Mouse (Mus musculus) Patski (cell line): ENCODE data around the gene Fbxo47. TPM values are rescaled to one million over a fixed set of nuclear protein-coding genes. Genes with fewer than 3 reads are reported as not detected.

ENCODE experiments used
- ATAC-seq: fragments of 100-300 bp; one replicate; pipeline ENCODE4 v1.8.0; 2021
- CTCF ChIA-PET: fragments of 350-600 bp; sonication (Branson Sonifier 250); formaldehyde crosslinking; loops from one replicate; lab custom pipeline; 2022; ENCODE audit warnings: inconsistent platforms; lab: Charles Lee
- POLR2A ChIA-PET: fragments of 350-600 bp; sonication (Branson Sonifier 250); formaldehyde crosslinking; loops from one replicate; lab custom pipeline; 2022; ENCODE audit warnings: antibody characterized with exemption, inconsistent platforms; lab: Charles Lee
- DNase-seq: peaks from one replicate; pipeline ENCODE4 v3.0.0-alpha.2; 2011; ENCODE audit warnings: low read depth, low spot score
- H3K27me3 ChIP-seq: fragments of 371-371 bp; one replicate; pipeline ENCODE4 v1.5.1; 2021
- CTCF ChIP-seq: fragments of 100-300 bp; IDR thresholded peaks from one replicate; pipeline ENCODE4 v1.5.1; 2021
- in situ Hi-C: fragments of 300-500 bp; cut with MboI; formaldehyde crosslinking; loops from 3 replicates; pipeline ENCODE4 v1.11.1; 2018; ENCODE audit warnings: low pct_unique_long_range_greater_than_20kb, mixed read lengths
- polyA plus RNA-seq: library from polyadenylated mRNA; unstranded; gene quantifications from one replicate; pipeline ENCODE4 v1.2.3, GENCODE M21; 2021

Fbxo47 gene
- 1.5 TPM for polyA plus RNA-seq

GRCm38 (mm10) chr11:97883918-97884600, at the start of gene Fbxo47:
Gene Fbxo47 (minus strand): TSS chr11:97884154.
- no peaks in the 10 kb centered on the region for H3K27me3 ChIP-seq
- CTCF ChIA-PET = interaction anchor here (1.3 to 1.7 kb wide), 2 partner anchors 83 to 104 kb away, joined by 3 to 5 read pairs; no protein-coding TSS in a partner anchor
- ATAC-seq (peak; percentile 91), DNase-seq (peak; percentile 73)
- POLR2A ChIA-PET = interaction anchor here (1.4 kb wide), 1 partner anchor 84 kb away, joined by 3 read pairs; no protein-coding TSS in a partner anchor
- in situ Hi-C loops = loop anchor here (5.0 kb wide), 1 partner anchor 87 kb away; the partner anchor contains the start of gene Lasp1
- peak; percentile 96 for TF ChIP-seq CTCF

DNA sequence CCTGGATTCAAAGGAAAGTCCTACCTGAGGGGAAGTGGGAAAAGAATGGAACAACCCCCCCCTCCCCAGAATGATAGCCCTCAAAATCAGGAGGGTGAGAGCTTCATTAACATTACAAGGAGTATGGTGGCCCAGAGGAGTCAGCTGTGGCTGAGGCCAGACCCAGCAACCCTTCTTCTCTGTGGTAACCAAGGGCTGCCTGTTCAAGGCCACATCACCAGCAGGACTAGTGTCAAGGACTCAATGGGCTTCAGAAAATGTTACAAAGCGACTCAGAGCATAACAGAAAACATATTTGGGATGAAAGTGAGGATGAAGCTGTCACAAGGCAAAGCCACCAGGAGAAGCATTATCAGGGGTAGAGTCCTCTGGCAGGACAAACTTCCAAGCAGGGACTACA, 49.6 kb upstream of the Fbxo47 start:
- ATAC-seq = no peak
- ChIA-PET CTCF (interaction anchor here (0.9 kb wide), 1 partner anchor 54 kb away, joined by 3 read pairs; no protein-coding TSS in a partner anchor), POLR2A (no interaction called here)
- no peaks in the 10 kb centered on the region for H3K27me3 ChIP-seq
- no peak for DNase-seq
- TF ChIP-seq CTCF = no peak
- in situ Hi-C loops = no loop called here

- POLR2A ChIA-PET = no interaction called here
- TF ChIP-seq CTCF = no peak
- CTCF ChIA-PET = interaction anchor here (1.0 kb wide), 1 partner anchor 9 kb away, joined by 3 read pairs; no protein-coding TSS in a partner anchor
- DNase-seq (no peak), ATAC-seq (no peak)
- in situ Hi-C loops = no loop called here
- no peaks in the 10 kb centered on the region for H3K27me3 ChIP-seq
These were observed 45.0 kb upstream of the Fbxo47 start for GRCm38 (mm10) chr11:97928905-97929304.

DNA sequence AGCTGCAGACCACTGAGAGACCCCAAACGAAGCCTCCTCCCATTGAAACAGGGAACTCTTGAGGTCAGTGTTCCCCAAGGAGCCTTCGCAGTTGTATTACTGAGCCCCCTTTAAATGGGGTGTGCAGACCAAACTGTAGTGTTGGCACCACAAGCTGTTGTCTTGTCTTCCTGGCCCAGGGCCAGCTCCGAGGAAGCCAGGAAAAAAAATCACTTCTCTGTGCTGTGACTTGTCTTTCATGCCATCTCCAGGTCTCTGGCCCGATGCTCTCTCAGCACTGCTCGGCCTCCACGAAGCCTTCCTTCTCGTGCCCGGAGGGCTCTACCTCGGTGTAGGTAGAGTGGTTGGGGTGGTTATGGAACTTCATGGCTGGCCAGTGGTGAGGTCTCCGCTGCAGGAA, 40.3 kb upstream of the Fbxo47 start:
- no peak for TF ChIP-seq CTCF
- DNase-seq (no peak), ATAC-seq (no peak)
- in situ Hi-C loops = no loop called here
- CTCF ChIA-PET = no interaction called here
- H3K27me3 ChIP-seq = no peaks in the 10 kb centered on the region
- POLR2A ChIA-PET = no interaction called here

GRCm38 (mm10) chr11:97923639-97924038, 39.7 kb upstream of the Fbxo47 start:
- no peaks in the 10 kb centered on the region for H3K27me3 ChIP-seq
- ChIA-PET CTCF (no interaction called here), POLR2A (no interaction called here)
- ATAC-seq = no peak
- no peak for DNase-seq
- no peak for TF ChIP-seq CTCF
- in situ Hi-C loops = no loop called here

DNA sequence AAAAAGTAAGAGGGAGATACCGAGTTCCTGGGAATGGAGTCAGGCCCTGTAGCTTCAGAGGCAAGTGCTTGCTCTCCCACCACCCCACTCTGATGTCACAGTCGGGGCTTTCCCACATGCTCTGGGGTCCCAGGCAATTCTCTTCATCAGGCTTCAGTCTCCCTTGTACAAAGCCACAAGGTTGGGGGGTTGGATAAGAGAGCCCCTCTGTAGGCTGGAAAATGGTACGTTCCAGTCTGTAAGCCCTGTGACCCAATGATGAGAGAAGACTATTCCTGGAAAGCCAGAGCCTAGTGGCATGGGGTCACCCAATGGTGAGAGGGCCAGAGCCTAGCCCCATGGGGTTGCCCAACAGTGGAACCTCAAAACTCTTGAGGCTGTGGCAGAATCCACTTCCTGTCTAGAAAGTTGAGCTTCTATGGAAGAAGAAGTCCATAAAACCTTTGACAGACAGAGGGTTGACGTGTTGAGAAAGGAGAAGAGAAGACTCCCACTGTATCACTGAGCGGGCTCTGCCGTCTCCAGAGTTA, 32.1 kb upstream of the Fbxo47 start:
- in situ Hi-C loops = no loop called here
- ChIA-PET CTCF (no interaction called here), POLR2A (no interaction called here)
- TF ChIP-seq CTCF = no peak
- ATAC-seq = no peak
- no peaks in the 10 kb centered on the region for H3K27me3 ChIP-seq
- no peak for DNase-seq

- in situ Hi-C loops = no loop called here
- ChIA-PET POLR2A (interaction anchor here (0.6 kb wide), 1 partner anchor 14 kb away, joined by 3 read pairs; no protein-coding TSS in a partner anchor), CTCF (no interaction called here)
- H3K27me3 ChIP-seq = no peaks in the 10 kb centered on the region
- no peak for TF ChIP-seq CTCF
- DNase-seq (no peak), ATAC-seq (no peak)
These were observed 31.5 kb upstream of the Fbxo47 start for GRCm38 (mm10) chr11:97915471-97915870.

- DNase-seq (no peak), ATAC-seq (no peak)
- in situ Hi-C loops = no loop called here
- ChIA-PET CTCF (no interaction called here), POLR2A (interaction anchor here (1.0 kb wide), 1 partner anchor 18 kb away, joined by 3 read pairs; no protein-coding TSS in a partner anchor)
- TF ChIP-seq CTCF = no peak
- H3K27me3 ChIP-seq = no peaks in the 10 kb centered on the region
These were observed 29.2 kb upstream of the Fbxo47 start for GRCm38 (mm10) chr11:97913111-97913510.

DNA sequence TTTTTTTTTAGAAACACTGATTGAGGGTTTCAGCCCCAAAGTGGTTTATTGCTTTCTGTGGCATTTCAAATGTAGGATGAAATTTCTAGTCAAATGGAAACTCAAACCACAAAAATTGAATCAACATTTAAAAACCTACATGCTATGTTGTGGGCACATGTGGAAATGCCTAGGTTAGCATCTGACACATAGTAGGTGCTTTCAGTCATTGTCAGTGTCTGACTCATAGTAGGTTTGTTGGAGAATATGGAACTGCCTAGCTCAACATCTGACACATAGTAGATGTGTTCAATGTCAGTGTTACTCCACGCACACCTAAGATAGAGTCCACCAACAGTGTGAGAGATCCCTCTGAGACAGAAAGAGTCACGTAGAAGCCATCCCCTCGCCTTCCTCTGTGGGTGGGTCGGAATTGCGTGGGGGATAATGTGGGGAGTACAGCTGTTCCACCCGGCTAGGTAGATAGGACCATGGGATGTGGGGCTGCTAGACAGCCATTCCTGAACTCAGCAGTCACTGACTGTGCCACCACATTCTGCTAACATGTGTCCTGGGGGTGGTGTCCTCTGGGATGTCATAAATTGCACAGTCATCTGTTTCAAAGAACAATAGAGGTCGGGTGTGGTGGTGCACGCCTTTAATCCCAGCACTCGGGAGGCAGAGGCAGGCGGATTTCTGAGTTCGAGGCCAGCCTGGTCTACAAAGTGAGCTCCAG, 24.8 kb upstream of the Fbxo47 start:
- TF ChIP-seq CTCF = no peak
- ATAC-seq (no peak), DNase-seq (no peak)
- H3K27me3 ChIP-seq = no peaks in the 10 kb centered on the region
- in situ Hi-C loops = no loop called here
- ChIA-PET POLR2A (interaction anchor here (0.7 kb wide), 1 partner anchor 746 kb away, joined by 3 read pairs; no protein-coding TSS in a partner anchor), CTCF (no interaction called here)

DNA sequence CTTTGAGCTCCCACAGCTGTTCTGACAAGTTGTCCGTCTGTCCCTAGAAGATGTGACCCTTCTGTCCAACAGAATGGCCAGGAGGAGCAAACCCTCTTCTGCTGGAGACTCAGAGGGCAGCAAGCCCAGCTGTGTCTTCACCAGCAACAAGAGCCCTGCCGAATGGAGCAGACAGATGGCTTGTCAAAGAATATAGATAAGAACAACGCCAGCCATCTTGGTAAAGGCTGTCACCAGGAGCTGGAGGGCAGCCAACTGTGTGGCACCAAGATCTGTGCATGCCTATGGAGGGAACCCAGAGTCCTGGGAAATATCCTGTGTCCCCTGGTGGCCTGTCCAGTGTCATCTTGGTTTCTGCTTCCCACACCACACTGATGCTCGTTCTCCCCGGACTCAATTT, 24.0 kb upstream of the Fbxo47 start:
- no peak for ATAC-seq
- H3K27me3 ChIP-seq = no peaks in the 10 kb centered on the region
- ChIA-PET POLR2A (no interaction called here), CTCF (no interaction called here)
- in situ Hi-C loops = no loop called here
- TF ChIP-seq CTCF = no peak
- no peak for DNase-seq
